Mouse (Mus musculus) adrenal gland, postnatal 10 days (tissue): ENCODE results near the gene Tor1aip1. TPM values are rescaled to one million over a fixed set of nuclear protein-coding genes. Genes with fewer than 3 reads are reported as not detected.
"Not testable (repeated sequence)": the region's sequence is repeated elsewhere in the genome, so short reads cannot be mapped to it uniquely, and the experiment has no call there.

Source experiments
- DNase-seq: peaks from one replicate; pipeline ENCODE4 v3.0.0; 2021; ENCODE audit warnings: mixed read lengths
- long read RNA-seq, 2 experiments: library from polyadenylated mRNA; stranded (forward); transcript quantifications; one replicate each; pipeline ENCODE4 v2.0.0; 2021
- total RNA-seq, 2 experiments: library from RNA; stranded (reverse); gene quantifications; 2 replicates each; pipeline ENCODE4 v1.2.3; 2021

Tor1aip1 gene
- 10 to 100 TPM; 82.9 to 85.4 TPM for total RNA-seq
- long read RNA-seq, experiment 1, full-length matches to known transcripts: 25 of 35 reads
- long read RNA-seq, experiment 1, partial matches to known transcripts: 5 of 35 reads
- long read RNA-seq, experiment 1, other reads (novel, unspliced or antisense): 5 of 35 reads
- long read RNA-seq, experiment 2, full-length matches to known transcripts: 14 of 20 reads
- long read RNA-seq, experiment 2, partial matches to known transcripts: 2 of 20 reads
- long read RNA-seq, experiment 2, other reads (novel, unspliced or antisense): 4 of 20 reads

DNA sequence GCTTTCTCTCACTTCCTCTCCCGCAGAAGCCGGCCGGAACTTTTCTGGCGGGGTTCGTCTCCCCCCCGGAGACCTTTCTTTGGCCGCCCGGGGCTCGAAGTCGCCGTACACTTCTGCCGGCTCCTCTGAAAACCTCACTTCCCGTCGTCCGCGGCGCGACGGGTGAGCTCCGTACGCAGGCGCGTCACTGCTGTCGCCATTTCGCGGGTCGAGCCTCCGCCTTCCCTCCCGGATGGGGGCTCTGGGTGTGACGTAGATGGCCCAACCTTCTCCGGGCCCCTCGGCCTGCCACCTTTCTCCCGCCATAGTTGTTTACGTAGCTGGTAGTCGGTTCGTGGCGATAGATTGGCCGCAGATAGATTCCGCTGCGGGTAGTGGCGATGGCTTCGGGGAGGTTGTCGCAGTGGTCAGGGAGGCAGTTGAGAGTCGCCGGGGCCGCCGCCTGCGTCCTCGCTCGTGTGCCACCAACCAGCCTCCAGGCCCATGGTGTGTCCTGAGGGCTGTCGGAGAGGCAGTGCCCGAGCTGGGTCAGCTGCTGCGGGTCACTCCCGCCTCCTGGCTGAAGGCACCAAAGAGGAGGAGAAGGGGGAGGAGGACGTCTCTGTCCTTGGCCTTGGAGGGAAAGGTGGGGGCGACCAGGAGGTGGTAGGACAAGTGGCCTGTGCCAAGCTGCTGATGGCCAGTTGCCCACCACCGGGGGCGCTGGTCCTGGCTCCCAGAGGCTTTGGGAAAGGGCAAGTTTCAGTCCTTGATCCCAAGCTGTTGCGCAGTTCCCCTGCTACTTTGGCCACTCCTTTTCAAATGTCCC is at the start of gene Tor1aip1:
Tor1aip1 (minus strand) TSS at position 551 of the 808 bp plus-strand sequence.
- peak; percentile 99 for DNase-seq

DNA sequence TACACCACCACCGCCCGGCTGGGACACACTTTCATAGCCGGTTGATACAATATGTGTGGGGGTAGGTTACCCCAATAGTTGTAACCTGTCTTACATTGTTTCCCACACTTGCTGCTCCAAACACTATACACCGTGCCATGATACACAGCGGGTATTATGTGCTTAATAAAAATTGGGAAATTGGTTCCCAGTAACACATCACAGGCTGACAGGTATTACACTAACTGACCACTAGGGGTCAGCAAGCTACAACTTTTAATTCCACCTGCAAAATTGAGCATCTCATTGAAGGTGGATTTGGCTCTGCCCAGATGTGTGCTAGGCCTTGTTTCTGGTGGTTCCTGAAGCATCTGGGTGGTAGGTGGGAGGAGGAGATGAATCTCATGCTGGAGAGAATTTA is 49.5 kb upstream of the Tor1aip1 start:
- DNase-seq: peak; percentile 46

DNA sequence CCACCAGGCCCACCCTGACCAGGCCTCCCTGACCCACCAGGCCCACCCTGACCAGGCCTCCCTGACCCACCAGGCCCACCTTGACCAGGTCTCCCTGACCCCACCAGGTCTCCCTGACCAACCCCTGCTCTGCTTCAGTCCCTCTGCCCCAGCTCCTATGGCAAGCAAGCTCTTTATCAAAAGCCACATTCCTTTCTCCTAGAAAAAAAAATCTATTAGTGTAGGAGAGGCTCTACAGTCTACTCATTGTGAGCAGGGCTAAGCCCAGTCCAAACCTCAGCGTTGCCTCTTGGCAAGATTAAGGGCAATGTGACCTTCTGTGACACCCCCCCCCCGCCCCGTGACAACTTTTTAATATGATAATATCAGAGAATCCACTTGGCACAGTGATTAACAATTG is 48.3 kb upstream of the Tor1aip1 start:
- no peak for DNase-seq

DNA sequence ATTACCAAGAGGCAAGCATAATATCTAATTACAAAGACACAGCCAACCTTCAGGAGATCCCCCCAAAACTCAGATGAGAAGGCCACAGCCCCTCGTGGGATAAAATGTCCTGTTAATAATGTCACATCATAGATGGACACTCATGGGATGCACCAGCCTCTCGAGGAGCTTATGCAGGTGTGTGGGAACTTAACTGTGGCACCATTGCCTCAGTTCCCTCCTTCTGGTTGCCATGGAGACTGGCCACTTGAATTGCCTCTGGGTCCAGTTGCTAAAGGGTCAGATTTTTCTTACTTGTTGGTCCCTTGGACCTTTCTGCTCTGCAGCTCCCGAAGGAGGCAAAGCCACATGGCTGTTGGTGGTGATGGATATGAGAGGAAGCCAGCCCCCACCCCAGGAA is 41.4 kb upstream of the Tor1aip1 start:
- no peak for DNase-seq

DNA sequence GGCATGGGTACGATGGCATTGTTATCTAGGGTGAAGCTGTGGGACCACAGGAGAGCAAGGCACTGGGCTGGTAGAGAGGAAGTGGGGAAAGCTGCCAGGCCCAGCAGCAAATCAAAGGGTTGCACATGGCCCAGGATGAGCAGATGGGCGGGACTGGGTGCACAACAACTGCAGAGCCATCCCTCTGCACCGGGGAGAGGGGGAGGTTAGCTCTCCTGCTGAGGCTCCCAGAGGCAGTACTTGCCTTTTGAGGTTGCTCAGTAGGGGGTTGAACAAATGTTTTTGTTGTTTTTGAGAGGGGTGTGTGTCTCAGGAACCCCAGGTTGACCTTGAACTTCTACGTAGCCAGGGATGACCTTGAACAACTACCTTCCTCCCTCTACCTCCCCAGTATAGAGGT is 40.2 kb upstream of the Tor1aip1 start:
- no peak for DNase-seq

DNA sequence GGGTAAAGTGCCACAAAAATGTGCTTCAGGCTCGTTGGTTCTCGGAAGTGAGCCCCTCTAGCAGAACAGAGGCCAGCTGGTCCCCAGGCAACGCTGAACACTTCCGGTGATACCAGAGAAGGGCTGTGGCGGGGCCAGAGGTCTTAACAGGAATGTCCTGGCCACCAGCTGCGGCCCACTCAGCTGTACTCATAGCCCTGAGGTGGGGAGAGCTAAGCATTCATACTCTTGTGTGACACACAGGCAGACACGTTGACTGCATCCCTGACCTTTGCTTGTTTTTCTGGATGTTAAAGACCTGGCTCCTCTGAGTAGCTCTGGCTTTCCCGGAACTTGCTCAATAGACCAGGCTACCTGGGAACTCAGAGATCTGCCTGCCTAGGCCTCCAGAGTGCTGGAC is 38.3 kb upstream of the Tor1aip1 start:
- DNase-seq: peak; percentile 53

DNA sequence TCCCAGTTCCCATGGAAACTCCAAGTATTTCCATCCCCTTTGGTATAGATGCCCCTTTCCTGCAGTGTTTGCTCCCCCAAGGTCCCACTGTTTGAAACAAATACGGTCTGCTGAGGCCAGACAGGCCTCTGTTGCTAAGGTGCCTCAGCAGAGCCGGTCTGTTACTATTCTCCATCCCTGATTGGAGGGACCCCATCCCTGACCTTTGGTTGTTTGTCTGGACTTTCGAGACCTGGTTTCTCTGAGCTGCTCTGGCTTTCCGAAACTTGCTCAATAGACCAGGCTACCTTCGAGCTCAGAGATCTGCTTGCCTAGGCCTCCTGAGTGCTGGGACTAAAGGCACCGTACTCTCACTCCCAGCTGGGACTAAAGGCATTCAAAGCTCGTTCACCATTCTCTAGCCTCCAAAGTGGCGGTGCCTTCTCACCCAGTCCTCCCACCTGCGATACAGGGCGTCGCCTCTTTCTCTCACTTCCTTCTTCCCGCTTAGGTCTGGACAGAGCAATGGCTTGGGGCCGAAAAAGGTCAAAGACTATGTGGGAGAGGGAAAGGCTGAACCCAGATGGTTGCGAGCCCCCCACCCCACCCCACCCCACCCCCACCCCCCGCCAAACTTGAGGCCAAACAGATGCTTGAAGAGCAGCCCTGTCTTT is 37.0 kb upstream of the Tor1aip1 start:
- no peak for DNase-seq

DNA sequence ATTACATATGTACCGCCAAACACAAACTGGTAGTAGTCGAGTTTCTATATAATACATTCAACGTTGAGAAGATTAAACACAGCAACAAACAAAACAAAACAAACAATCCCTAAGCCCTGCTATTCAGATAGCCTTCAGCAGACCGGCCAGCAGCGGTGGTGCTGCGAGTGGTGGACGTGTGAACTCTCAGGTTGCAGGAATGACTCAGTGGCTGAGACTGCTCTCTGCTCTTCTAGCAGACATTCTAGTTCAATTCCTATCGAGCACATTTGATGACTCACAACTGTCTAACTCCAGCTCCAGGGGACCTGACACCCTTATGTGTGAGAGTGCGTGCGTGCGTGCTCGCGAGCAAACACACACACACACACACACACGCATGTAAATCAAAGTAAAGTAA is 33.8 kb upstream of the Tor1aip1 start:
- no peak for DNase-seq

DNA sequence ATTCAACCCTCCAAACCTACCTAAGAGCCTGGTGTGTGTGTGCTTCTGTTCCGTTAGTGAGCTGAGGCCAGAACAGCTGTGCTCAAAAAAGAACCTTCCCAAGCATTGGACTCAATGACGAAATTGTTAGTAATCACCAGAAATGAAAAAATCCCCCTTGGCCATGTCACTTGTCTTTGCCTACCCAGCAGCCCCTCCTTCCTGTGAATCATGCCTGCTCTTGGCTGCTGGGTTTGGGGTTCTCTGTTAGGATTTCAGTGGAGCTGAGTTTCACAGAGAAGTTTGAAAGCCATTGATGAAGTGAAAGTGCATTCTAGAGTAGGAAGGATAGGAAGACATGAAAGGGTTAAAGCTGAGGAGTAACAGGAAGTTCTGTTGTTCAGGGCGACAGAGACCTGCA is 29.9 kb upstream of the Tor1aip1 start:
- DNase-seq: no peak

DNA sequence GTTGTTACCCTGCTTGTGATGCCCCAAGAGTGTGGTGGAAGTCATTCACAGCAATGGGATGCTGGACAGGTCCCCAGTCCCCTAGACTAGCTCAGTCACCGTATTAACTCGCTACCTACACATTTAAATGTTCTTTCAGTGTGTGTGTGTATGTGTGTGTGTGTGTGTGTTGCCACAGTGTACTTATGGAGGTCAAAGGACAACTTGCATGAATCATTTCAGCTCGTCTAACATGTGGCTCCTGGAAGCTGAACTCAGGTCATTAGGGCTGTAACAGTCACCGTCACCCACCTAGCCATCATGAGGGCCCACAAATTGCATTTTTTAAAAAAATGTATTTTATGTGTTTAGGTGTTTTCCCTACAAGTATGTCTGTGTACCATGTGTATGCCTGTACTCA is 25.9 kb upstream of the Tor1aip1 start:
- no peak for DNase-seq

DNA sequence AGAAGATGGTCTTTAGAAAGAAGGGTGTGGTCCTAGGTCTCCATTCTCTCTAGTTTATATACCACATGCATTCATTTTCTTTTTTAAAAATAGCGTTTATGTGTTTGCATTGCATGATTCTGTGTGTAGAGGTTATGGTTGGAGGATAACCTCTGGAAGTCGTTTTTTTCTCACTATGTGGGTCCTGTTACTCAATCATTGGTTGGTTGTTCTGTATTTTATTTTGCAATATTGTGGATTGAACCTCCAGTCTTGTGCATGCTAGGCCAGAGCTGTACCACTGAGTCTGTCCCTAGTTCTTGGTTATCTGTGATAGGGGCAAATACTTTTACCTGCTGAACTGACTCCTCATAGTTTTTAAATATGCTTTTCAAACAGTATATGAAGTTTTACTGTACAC is 21.9 kb upstream of the Tor1aip1 start:
- no peak for DNase-seq

DNA sequence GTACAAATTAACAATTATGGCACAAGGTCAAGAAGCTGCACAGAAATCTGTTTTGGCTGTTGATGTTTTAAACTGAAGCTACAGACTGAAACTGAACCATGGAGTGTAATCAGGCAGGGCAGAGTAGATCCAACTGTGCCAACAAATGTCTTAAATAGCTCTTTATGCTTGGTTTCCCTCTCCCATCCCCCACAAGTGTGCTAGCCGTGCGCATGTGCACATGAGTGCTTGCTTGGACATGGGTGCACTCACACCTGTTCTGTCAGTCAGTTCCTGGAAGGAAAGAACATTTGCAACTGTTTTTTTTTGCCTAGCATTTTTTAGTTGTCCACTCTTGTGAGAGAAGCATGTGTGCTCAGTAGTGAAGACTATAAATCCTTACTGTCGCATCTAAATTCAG is 10.4 kb upstream of the Tor1aip1 start:
- no peak for DNase-seq

DNA sequence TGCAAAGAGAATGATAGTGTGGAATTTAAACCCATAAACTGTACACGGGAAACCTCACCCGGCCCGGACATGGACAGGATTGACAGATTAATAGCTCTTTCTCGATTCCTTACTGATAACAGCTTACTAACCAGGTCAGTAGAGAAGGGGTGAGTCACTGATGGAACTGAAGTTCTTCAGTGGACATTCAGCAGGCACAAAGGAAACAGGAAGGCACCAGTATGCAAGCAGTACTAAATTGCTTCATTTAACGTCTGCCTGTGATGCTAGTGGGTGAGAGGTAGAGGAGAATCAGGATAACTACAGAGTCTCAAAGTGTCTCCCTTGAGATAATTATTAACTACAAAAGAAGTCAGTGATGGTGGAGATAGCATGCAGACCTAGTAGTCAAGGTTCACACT is 7.9 kb upstream of the Tor1aip1 start:
- DNase-seq: no peak

DNA sequence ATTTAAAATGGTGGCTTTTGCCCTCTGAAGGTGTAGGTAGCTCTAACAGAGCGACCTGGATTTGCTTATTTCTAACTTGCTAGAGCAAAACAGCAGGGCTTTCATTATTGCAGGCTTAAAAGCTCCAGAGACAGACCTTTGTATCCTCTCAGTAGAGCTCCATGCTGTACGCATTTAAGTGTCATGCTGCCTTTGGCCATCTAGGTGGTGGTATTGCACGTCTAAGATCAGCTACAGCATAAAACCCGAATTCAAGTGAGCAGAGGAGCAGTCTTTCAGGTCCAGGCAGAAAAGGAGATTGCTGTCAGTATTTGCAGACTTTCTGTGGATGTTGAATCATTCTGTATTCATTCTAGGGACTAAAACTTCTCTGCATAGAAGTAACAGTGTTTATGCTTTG is 6.7 kb upstream of the Tor1aip1 start:
- DNase-seq: peak; percentile 61

DNA sequence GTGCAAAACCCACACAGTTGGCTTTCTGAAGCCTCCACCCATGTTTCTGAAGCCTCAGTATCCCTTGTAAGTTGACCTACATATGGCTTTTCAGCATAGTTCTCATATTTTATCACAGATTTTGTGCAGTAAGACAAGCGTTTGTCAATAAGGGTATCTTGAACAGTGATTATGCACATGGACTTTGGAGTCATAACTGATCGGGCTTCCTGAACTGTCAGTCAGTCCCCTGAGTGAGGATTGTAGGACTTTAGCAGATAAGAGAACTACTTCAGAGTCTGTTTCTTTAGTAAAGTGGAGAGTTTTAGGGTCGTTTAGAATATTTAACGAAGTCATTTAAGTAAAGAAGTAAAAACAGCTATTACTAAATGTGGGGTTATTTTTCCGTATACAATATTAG is 6.2 kb upstream of the Tor1aip1 start:
- no peak for DNase-seq

DNA sequence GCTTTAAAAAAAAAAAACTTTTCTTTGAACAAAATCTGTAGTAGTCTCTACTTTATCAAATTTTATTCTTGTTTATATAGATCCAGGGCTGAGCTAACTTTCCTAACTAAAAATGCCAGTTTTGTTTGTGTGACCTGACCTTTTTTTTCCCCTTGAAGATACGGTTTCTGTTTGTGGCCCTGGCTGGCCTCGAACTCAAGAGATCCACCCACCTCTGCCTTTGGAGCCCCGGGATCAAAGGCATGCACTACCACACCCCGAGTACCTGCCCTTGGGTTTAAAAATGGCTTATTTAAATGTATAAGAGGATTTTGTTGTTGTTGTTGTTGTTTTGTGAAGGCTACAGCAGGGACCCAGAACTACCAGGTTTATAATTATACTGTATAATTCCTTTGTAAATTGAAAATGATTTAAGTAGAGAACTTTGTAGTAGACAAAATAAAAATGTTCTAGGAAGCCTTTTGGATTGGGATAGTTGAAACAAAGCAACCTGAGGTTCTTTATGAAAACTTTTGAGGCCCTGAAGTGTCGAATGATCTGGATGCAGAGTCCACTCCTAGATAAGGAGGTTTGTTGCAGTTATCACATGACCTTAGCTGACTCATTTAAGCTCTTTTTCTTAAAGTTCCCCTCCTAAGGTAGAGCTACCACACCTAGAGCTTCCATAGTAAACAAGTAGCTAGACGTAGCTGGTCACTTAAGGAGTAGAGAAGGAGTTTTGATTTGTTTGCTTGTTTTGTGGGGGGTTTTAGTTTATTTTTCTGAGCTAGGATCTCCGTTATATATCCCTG is 5.4 kb upstream of the Tor1aip1 start:
- DNase-seq: no peak

DNA sequence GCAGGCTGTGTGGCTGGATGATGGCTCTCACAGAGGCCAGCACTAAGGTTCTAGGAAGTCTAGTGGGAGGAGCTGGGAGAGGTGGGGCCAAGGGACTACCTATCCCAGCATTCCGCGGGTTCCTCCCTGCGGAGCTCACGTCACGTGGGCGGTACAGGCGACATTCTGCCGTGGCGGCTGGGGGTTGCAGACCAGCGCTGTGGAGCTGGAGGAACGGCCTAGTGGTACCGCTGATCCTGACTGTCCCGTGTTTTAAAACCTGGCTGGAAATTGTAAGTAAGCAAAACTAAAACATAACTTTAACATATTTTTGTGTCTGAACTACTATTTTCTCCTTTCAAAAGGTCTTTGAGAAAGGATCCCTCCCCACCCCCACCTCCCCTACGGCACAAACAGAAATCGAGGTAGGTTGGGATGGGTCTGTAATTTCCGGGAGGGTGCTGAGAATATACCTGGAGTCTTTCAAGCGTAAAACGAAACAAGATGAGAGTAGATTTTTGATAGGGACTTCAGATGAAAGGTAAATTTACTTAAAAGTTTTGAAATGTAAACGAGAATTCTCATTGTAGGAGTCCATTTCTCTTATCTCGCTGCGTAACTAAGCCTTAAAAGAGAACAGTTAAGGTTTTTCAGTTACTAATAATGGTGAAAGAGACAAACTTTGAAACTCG is 4.6 kb upstream of the Tor1aip1 start:
- DNase-seq: peak; percentile 94

DNA sequence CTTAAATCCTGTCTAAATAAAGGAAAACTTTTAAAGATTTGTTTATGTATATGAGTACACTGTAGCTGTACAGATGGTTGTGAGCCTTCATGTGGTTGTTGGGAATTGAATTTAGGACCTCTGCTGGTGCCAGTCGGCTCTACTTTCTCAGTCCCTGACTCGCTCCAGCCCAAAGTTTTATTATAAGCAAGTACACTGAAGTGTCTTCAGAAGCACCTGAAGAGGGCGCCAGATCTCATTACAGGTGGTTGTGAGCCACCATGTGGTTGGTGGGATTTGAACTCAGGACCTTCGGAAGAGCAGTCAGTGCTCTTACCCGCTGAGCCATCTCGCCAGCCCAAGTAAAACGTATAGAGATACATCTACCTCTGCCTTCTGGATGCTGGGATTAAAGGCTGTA is 3.7 kb upstream of the Tor1aip1 start:
- not testable (repeated sequence) for DNase-seq

DNA sequence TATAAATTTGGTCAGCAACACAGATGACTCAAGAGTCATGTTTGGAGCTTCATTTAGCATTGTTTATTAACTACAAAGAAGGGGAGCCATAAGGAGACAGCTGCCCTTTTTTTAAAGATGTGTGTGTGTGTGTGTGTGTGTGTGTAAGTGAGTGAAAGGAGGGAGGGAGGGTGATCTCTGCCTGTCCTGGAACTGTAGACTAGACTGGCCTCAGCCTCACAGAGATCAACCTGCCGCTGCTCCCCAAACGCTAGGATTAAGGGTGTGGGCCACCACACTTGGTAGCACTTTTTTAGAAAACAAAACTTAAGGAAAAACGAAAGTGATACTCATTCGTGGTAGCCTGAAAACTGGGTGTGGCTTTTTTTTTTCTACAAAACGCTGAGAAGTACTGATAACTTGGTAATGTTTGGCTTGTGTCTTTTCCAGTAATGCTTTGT is 884 bp upstream of the Tor1aip1 start:
- DNase-seq: peak; percentile 51

DNA sequence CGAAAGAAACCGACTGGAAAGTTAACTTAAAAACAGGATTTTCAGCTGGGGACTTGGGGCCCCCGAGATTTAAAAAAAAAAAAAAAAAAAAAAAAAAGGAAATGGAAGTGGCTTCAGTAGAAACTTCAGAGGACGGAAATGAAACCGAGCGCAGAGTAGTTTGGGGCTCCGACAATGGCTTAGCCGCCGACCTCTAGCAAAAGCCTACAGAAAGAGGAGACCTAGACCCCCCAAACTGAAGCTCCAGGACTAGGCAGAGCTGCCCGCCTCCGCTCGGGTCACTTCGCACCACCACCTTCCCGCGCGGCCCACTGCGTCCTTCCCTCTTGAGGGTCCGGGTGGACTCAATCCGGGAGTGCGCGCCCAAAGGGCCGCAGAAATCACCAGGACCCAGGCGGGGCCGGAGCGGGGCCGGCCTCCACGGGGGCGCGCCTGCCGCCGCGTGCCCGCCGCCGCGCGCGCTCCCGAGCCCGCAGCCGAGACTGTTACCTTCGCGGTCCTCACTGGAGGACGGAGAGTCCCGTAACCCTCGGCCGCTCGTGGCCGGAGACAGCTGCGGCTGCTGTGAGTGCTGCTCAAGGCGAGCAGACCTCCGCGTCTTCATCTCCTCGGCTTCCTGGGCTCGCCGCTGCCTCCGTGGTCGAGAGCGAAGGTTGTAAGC is 881 bp downstream of the Tor1aip1 start, which contains the start of gene Tor1aip2:
Tor1aip2 (plus strand) TSS at position 135 of the 661 bp plus-strand sequence.
- peak; percentile 88 for DNase-seq

DNA sequence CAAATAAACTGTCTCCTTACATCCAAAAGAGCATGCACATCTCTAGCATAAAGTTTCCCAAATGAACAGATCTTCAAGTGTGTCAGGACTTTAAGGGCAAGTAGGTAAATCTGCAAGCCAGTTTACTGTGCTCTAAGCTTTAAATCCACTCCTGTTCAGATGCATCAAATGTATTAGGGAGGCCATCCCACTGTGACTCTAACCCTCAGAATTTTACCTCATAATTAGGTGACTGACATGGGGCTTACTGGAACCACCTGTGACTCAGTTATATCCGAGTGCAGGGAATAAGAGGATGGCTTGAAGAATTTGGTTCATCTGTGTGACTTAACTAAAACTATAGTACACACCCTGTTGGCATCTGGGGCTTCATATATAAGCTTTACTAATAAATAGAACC is 1.6 kb downstream of the Tor1aip1 start:
- DNase-seq: no peak
